Mouse (Mus musculus): ENCODE results near the gene Hist3h2ba. TPM values are rescaled to one million over a fixed set of nuclear protein-coding genes. Genes with fewer than 3 reads are reported as not detected.

Gene Hist3h2ba
- total and polyA plus RNA-seq, 3 experiments = not detected

- H3K4me3 ChIP-seq (replicated peaks in 1 of 3; ENCODE audit: low read depth in 2 of 3, low read length in 2 of 3, poor library complexity in 1 of 3) = no peak overlapping the region
- H3K9ac ChIP-seq (ENCODE audit: insufficient read depth, low read depth) = no peak overlapping the region
- H3K27me3 ChIP-seq (replicated peaks) = peaks cover 49% of the 10 kb centered on the region
- peaks cover 0 to 13% of the 10 kb centered on the region in 2 experiments; a peak in 2 of 4 replicates for H3K4me1 ChIP-seq (ENCODE audit: control insufficient read depth in 1 of 2, insufficient read depth in 2 of 2)
- H3K9me3 ChIP-seq (replicated peaks; ENCODE audit: low read length) = no peaks in the 10 kb centered on the region
- DNase-seq (ENCODE audit: extremely low read depth) = no peak
- H3K4me2 ChIP-seq (ENCODE audit: insufficient read depth, low read depth, poor library complexity, severe bottlenecking) = no peak overlapping the region
- no peaks in the 10 kb centered on the region for H3K79me2 ChIP-seq (replicated peaks; ENCODE audit: control insufficient read depth, extremely low read depth, insufficient read depth, poor library complexity, severe bottlenecking)
- dilution Hi-C loops (cut with MboI; ENCODE audit: extremely low pct_ligation_motif_present, extremely low pct_unique_long_range_greater_than_20kb, low sequenced_read_pairs) (no loop called here), in situ Hi-C loops (cut with MboI; ENCODE audit: low pct_ligation_motif_present, low pct_unique_long_range_greater_than_20kb, low sequenced_read_pairs) (no loop called here)
- TF ChIP-seq RCOR1 (conservative IDR thresholded peaks at IDR 0.05; ENCODE audit: low read depth, low read length) (no peak), USF2 (conservative IDR thresholded peaks at IDR 0.05; ENCODE audit: low read depth, low read length) (no peak)
- H3K36me3 ChIP-seq (replicated peaks in 1 of 2; ENCODE audit: control insufficient read depth in 1 of 2, insufficient read depth in 1 of 2, low read length in 1 of 2) = no peaks in the 10 kb centered on the region
- no peak overlapping the region for H3K27ac ChIP-seq (ENCODE audit: insufficient read depth, low read depth)
Observed at GRCm38 (mm10) chr11:58949480-58950431, 1.0 kb downstream of the Hist3h2ba start.

GRCm38 (mm10) chr11:58951210-58951609 lies 2.5 kb downstream of the Hist3h2ba start:
- dilution Hi-C loops (cut with MboI; ENCODE audit: extremely low pct_ligation_motif_present, extremely low pct_unique_long_range_greater_than_20kb, low sequenced_read_pairs) = no loop called here
- Histone ChIP-seq H3K4me3 (replicated peaks in 1 of 3; ENCODE audit: low read depth in 2 of 3, low read length in 2 of 3, poor library complexity in 1 of 3) (no peak overlapping the region), H3K9ac (ENCODE audit: insufficient read depth, low read depth) (no peak overlapping the region), H3K4me1 (ENCODE audit: control insufficient read depth in 1 of 2, insufficient read depth in 2 of 2) (peaks cover 0 to 21% of the 10 kb centered on the region in 2 experiments; a peak in 2 of 4 replicates), H3K27ac (ENCODE audit: insufficient read depth, low read depth) (no peak overlapping the region), H3K79me2 (replicated peaks; ENCODE audit: control insufficient read depth, extremely low read depth, insufficient read depth, poor library complexity, severe bottlenecking) (peaks cover 2% of the 10 kb centered on the region; the same call in 1 of the 2 replicates), H3K36me3 (replicated peaks in 1 of 2; ENCODE audit: control insufficient read depth in 1 of 2, insufficient read depth in 1 of 2, low read length in 1 of 2) (no peaks in the 10 kb centered on the region), H3K27me3 (replicated peaks) (peaks cover 35% of the 10 kb centered on the region), H3K9me3 (replicated peaks; ENCODE audit: low read length) (no peaks in the 10 kb centered on the region), H3K4me2 (ENCODE audit: insufficient read depth, low read depth, poor library complexity, severe bottlenecking) (no peak overlapping the region)
- DNase-seq (ENCODE audit: extremely low read depth) = no peak
- TF ChIP-seq ELF1 (IDR thresholded peaks at IDR 0.05; ENCODE audit: low read depth, low read length) (no peak), JUND (conservative IDR thresholded peaks at IDR 0.05; ENCODE audit: low read depth, low read length) (no peak), HCFC1 (IDR thresholded peaks at IDR 0.05; ENCODE audit: low read depth, low read length) (no peak), EP300 (IDR thresholded peaks at IDR 0.05; ENCODE audit: low read length) (no peak), ETS1 (conservative IDR thresholded peaks at IDR 0.05; ENCODE audit: low read depth, low read length) (no peak), SIN3A (IDR thresholded peaks at IDR 0.05; ENCODE audit: low read length) (no peak), ZC3H11A (IDR thresholded peaks at IDR 0.05; ENCODE audit: low read depth, low read length) (no peak), MAFK (IDR thresholded peaks at IDR 0.05; ENCODE audit: insufficient replicate concordance, low read length) (no peak), KAT2A (IDR thresholded peaks at IDR 0.05; ENCODE audit: insufficient replicate concordance, low read length) (no peak), ZKSCAN1 (IDR thresholded peaks at IDR 0.05; ENCODE audit: borderline replicate concordance, low read depth, low read length) (no peak), USF1 (IDR thresholded peaks at IDR 0.05; ENCODE audit: low read depth, low read length) (no peak), CTCF (conservative IDR thresholded peaks at IDR 0.05 in 1 of 2, IDR thresholded peaks at IDR 0.05 in 1 of 2; ENCODE audit: low read depth in 2 of 2, low read length in 2 of 2) (no peak), MEF2A (IDR thresholded peaks at IDR 0.05; ENCODE audit: borderline replicate concordance, low read depth, low read length) (no peak)
- in situ Hi-C loops (cut with MboI; ENCODE audit: low pct_ligation_motif_present, low pct_unique_long_range_greater_than_20kb, low sequenced_read_pairs) = no loop called here

Data from CH12.LX (cell line).